Mouse (Mus musculus) liver, embryonic 14.5 days (tissue): ENCODE measurements around the gene Myom1. TPM values are rescaled to one million over a fixed set of nuclear protein-coding genes. Genes with fewer than 3 reads are reported as not detected.

Experiments
- ATAC-seq: fragments of 200-750 bp; cut with Nextera tagmentation; 2 replicates; pipeline ENCODE4 v1.8.0; 2017; ENCODE audit warnings: moderate number of reproducible peaks, mild to moderate bottlenecking, moderate library complexity; ENCODE audit not compliant: insufficient read depth
- DNase-seq, 3 experiments: peaks; one replicate each; pipeline ENCODE4 v3.0.0-alpha.2; 2012 to 2013; ENCODE audit warnings: low read depth in 3 of 3, low spot score in 3 of 3
- H3K27ac ChIP-seq: fragments of 300-500 bp; sonication (generic); 2 replicates; pipeline ENCODE4 v1.5.1; 2014; ENCODE audit warnings: moderate library complexity, mild to moderate bottlenecking, control low read depth, inconsistent platforms
- H3K27me3 ChIP-seq: fragments of 300-500 bp; sonication (generic); 2 replicates; pipeline ENCODE4 v1.6.1; 2014; ENCODE audit warnings: mild to moderate bottlenecking, low read length, moderate library complexity; ENCODE audit not compliant: control insufficient read depth, insufficient read depth
- H3K36me3 ChIP-seq: fragments of 300-500 bp; sonication (generic); replicated peaks from 2 replicates; pipeline ENCODE4 v1.6.1; 2014; ENCODE audit warnings: low read depth; ENCODE audit not compliant: control insufficient read depth, insufficient read depth
- H3K4me1 ChIP-seq, 2 experiments: fragments of 200-500 bp in 1 of 2; fragments of 300-500 bp in 1 of 2; sonication (generic) in 1 of 2; replicated peaks; 2 replicates each; pipeline ENCODE4 v1.6.1; 2012 to 2014; ENCODE audit warnings: antibody characterized with exemption in 1 of 2, inconsistent platforms in 1 of 2, low read length in 1 of 2; ENCODE audit not compliant: control insufficient read depth in 2 of 2, insufficient read depth in 2 of 2
- H3K4me2 ChIP-seq: fragments of 300-500 bp; sonication (generic); 2 replicates; pipeline ENCODE4 v1.6.1; 2014; ENCODE audit warnings: low read depth, mild to moderate bottlenecking, control low read depth, moderate library complexity
- H3K4me3 ChIP-seq, 2 experiments: fragments of 200-500 bp in 1 of 2; fragments of 300-500 bp in 1 of 2; sonication (generic) in 1 of 2; 2 replicates each; pipeline ENCODE4 v1.5.1; 2012 to 2014; ENCODE audit warnings: low read depth in 2 of 2, low read length in 2 of 2, mild to moderate bottlenecking in 2 of 2, control low read depth in 1 of 2, inconsistent platforms in 1 of 2, moderate library complexity in 1 of 2; ENCODE audit not compliant: insufficient read depth in 1 of 2
- H3K9ac ChIP-seq: fragments of 300-500 bp; sonication (generic); replicated peaks from 2 replicates; pipeline ENCODE4 v1.6.1; 2014; ENCODE audit warnings: mild to moderate bottlenecking, control low read depth, moderate library complexity
- H3K9me3 ChIP-seq: fragments of 300-500 bp; sonication (generic); 2 replicates; pipeline ENCODE4 v1.6.1; 2016; ENCODE audit warnings: low read length, mixed read lengths; ENCODE audit not compliant: control insufficient read depth
- CTCF ChIP-seq: IDR thresholded peaks from 2 replicates; pipeline ENCODE4 v1.5.1; 2016; ENCODE audit warnings: antibody characterized with exemption, low read depth, control low read depth
- EP300 ChIP-seq: IDR thresholded peaks from 2 replicates; pipeline ENCODE4 v1.6.1; 2016; ENCODE audit warnings: antibody characterized with exemption, low read depth
- WGBS: fragments of 180-500 bp; shearing (Covaris S2); extraction: QIAGEN DNeasy Blood & Tissue Kit; methylation state at CpG from one replicate; pipeline ENCODE4 v1.1.7; 2014; ENCODE audit not compliant: insufficient replicate concordance; 5-methylcytosine and 5-hydroxymethylcytosine counted together
- polyA plus RNA-seq, 2 experiments: library from polyadenylated mRNA; depleted of rRNA in 1 of 2; stranded (reverse) in 1 of 2; unstranded in 1 of 2; fragments of >200 nt; fragmentation: Nextera tagmentation in 1 of 2; extraction: Ambion mirVana in 1 of 2; gene quantifications; 2 replicates each; pipeline versions ENCODE4 v1.2.1 to v1.2.3; 2012 to 2014

Myom1 gene
- polyA plus RNA-seq, 2 experiments, result 1.6 to 2.6 TPM

- Histone ChIP-seq H3K27ac (no peak overlapping the region), H3K4me2 (no peak overlapping the region)
Observed at GRCm38 (mm10) chr17:70986831-70987660, 15.4 kb upstream of the Myom1 start.

GRCm38 (mm10) chr17:70988337-70988767 lies 14.1 kb upstream of the Myom1 start:
- H3K4me2 ChIP-seq, result no peak overlapping the region
- ATAC-seq (no peak), DNase-seq (no peak)
- H3K9me3 ChIP-seq, result no peaks in the 10 kb centered on the region
- H3K4me3 ChIP-seq, result no peak overlapping the region
- H3K27me3 ChIP-seq, result no peaks in the 10 kb centered on the region
- H3K36me3 ChIP-seq, result peaks cover 10% of the 10 kb centered on the region
- no peak overlapping the region for H3K9ac ChIP-seq
- peaks cover 4 to 15% of the 10 kb centered on the region in 2 experiments for H3K4me1 ChIP-seq
- no peak overlapping the region for H3K27ac ChIP-seq
- TF ChIP-seq CTCF, result no peak
- TF ChIP-seq EP300, result no peak
- 79% methylated on average over 12 of the region's 12 CpGs for WGBS

More at GRCm38 (mm10) chr17:70986831-70987660, 15.4 kb upstream of the Myom1 start:
- 74% methylated on average over 15 of the region's 15 CpGs for WGBS
- DNase-seq, result no peak
- H3K4me1 ChIP-seq, result peaks cover 4 to 15% of the 10 kb centered on the region in 2 experiments
- H3K9me3 ChIP-seq, result no peaks in the 10 kb centered on the region
- no peak overlapping the region for H3K9ac ChIP-seq
- no peaks in the 10 kb centered on the region for H3K27me3 ChIP-seq
- H3K4me3 ChIP-seq, result no peak overlapping the region
- no peak for ATAC-seq
- TF ChIP-seq EP300 (no peak), CTCF (no peak)
- no peaks in the 10 kb centered on the region; the same call in none of the 2 replicates for H3K36me3 ChIP-seq

DNA sequence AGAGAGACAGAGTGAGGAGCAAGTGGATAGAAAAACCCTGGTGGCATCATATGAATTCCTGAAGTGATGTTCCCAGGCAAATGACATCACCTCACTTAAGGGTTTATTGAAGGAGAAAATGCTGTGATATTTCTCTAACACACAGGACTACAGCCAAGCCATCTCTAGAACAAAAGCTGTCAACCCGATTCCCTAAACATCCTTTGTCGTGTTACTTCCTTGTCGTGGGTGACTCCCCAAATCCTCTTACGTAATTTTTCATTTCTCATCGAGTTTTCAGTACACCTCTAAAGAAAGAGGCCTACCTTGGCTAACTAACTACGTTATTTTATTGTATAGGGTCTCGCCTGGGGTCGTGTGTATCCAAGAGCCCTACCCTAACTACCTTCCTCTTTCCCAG lies 13.0 kb upstream of the Myom1 start:
- no peak overlapping the region for H3K27ac ChIP-seq
- peaks cover 4 to 15% of the 10 kb centered on the region in 2 experiments for H3K4me1 ChIP-seq
- no peak for TF ChIP-seq CTCF
- TF ChIP-seq EP300, result no peak
- ATAC-seq (no peak), DNase-seq (no peak)
- H3K36me3 ChIP-seq, result peaks cover 20% of the 10 kb centered on the region
- no peaks in the 10 kb centered on the region for H3K9me3 ChIP-seq
- peak overlapping the region; percentile 63 to 91 for H3K4me3 ChIP-seq
- H3K4me2 ChIP-seq, result peak overlapping the region; percentile 85
- H3K27me3 ChIP-seq, result no peaks in the 10 kb centered on the region
- WGBS, result 34% methylated on average over 8 of the region's 8 CpGs
- peak overlapping the region; percentile 87 for H3K9ac ChIP-seq

GRCm38 (mm10) chr17:70989991-70990390 lies 12.4 kb upstream of the Myom1 start:
- Histone ChIP-seq H3K4me1 (peaks cover 4 to 17% of the 10 kb centered on the region in 2 experiments), H3K9me3 (no peaks in the 10 kb centered on the region), H3K36me3 (peaks cover 21% of the 10 kb centered on the region), H3K9ac (peak overlapping the region; percentile 87), H3K27ac (peak overlapping the region; percentile 73), H3K27me3 (no peaks in the 10 kb centered on the region), H3K4me3 (peak overlapping the region; percentile 63 to 91), H3K4me2 (peak overlapping the region; percentile 85)
- WGBS, result 1% methylated on average over 24 of the region's 24 CpGs
- ATAC-seq (peak; percentile 60), DNase-seq (no peak)
- TF ChIP-seq EP300 (no peak), CTCF (no peak)
